Mouse (Mus musculus) olfactory bulb, adult 2 months (tissue): Measurements from ENCODE around the gene Trim65. TPM values are rescaled to one million over a fixed set of nuclear protein-coding genes. Genes with fewer than 3 reads are reported as not detected.

ENCODE experiments used
- H3K27ac ChIP-seq: fragments of 200-500 bp; 2 replicates; pipeline ENCODE4 v1.5.1; 2012; ENCODE audit warnings: low read depth, low read length; ENCODE audit not compliant: insufficient read depth
- H3K4me1 ChIP-seq: fragments of 200-500 bp; 2 replicates; pipeline ENCODE4 v1.6.1; 2012; ENCODE audit warnings: low read length; ENCODE audit not compliant: control insufficient read depth, insufficient read depth
- H3K4me3 ChIP-seq: fragments of 200-500 bp; 2 replicates; pipeline ENCODE4 v1.5.1; 2012; ENCODE audit warnings: mild to moderate bottlenecking, low read depth, low read length, moderate library complexity; ENCODE audit not compliant: insufficient read depth
- CTCF ChIP-seq: fragments of 200-500 bp; IDR thresholded peaks from 2 replicates; pipeline ENCODE4 v1.5.1; 2012; ENCODE audit warnings: low read depth, mild to moderate bottlenecking, low read length, moderate library complexity; ENCODE audit not compliant: insufficient read depth
- POLR2A ChIP-seq: fragments of 200-500 bp; IDR thresholded peaks from 2 replicates; pipeline ENCODE4 v1.6.1; 2012; ENCODE audit warnings: mild to moderate bottlenecking, low read depth, low read length, moderate library complexity; ENCODE audit not compliant: insufficient read depth
- WGBS: fragments of 180-500 bp; shearing (Covaris S2); methylation state at CpG from one replicate; pipeline ENCODE4 v1.1.7; 2018; 5-methylcytosine and 5-hydroxymethylcytosine counted together
- polyA plus RNA-seq: library from polyadenylated mRNA; stranded (reverse); fragments of >200 nt; gene quantifications from 2 replicates; pipeline ENCODE4 v1.2.4, GENCODE M21; 2012; ENCODE audit warnings: low replicate concordance; ENCODE audit not compliant: missing spikeins, insufficient read depth, insufficient read length

Gene Trim65
- polyA plus RNA-seq, 1 experiment, result not detected

- no peak overlapping the region for H3K27ac ChIP-seq
- WGBS, result 6% methylated on average over 6 of the region's 6 CpGs
- peak overlapping the region; percentile 78 for H3K4me3 ChIP-seq
- H3K4me1 ChIP-seq, result peaks cover 12% of the 10 kb centered on the region
- no peak for TF ChIP-seq CTCF
- no peak for TF ChIP-seq POLR2A
Measured at GRCm38 (mm10) chr11:116167232-116167631, 36.3 kb upstream of the Trim65 start.

DNA sequence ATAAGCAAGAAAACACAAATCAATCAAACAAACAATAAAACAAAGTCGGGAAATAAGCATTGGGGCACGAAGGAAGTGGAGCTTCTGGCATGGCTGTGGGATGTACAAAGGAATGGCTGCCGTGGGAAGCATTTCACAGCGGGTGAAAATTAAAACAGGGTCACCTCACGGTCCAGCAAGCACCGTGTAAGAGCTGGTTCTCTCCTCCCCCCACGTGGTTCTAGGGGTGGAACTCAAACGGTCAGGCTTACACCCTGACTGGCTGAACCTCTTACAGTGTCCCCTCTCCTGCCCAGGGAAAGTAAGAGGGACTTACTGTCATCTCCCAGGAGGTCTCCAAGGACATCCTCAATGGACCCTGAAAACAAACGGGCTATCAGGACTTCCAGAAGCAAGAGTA, 32.1 kb upstream of the Trim65 start:
- WGBS, result 31% methylated on average over 9 of the region's 9 CpGs

DNA sequence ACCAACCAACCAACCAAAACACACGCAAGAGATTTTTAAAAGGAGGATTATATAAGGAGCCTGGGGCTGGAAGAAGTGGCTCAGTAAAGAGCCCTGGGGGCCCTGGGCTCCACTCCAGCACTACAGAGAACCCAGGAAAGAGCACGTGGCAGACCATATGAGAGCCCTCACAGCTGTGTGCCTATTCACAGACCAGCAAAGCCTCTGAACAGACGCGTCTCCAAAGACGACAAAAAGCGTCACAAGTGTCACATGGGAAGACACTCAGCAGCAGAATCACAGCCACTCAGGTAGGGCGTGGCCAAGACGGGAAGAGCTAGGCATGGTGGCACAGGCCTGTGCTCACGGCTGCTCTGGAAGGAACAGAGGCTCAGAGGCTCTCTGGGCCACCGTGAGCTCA, 31.2 kb upstream of the Trim65 start:
- no peak overlapping the region for H3K4me3 ChIP-seq
- no peak for TF ChIP-seq POLR2A
- TF ChIP-seq CTCF, result no peak
- peak overlapping the region; percentile 27; the same call in 1 of the 2 replicates for H3K27ac ChIP-seq
- WGBS, result 52% methylated on average over 10 of the region's 10 CpGs
- peaks cover 22% of the 10 kb centered on the region for H3K4me1 ChIP-seq

More for the DNA sequence above, 32.1 kb upstream of the Trim65 start:
- no peak overlapping the region for H3K27ac ChIP-seq
- H3K4me1 ChIP-seq, result peaks cover 22% of the 10 kb centered on the region
- H3K4me3 ChIP-seq, result no peak overlapping the region
- TF ChIP-seq POLR2A (no peak), CTCF (no peak)

GRCm38 (mm10) chr11:116161312-116161711, 30.4 kb upstream of the Trim65 start:
- 79% methylated on average over 12 of the region's 12 CpGs for WGBS
- Histone ChIP-seq H3K4me3 (no peak overlapping the region), H3K27ac (peak overlapping the region; percentile 47), H3K4me1 (peaks cover 22% of the 10 kb centered on the region)
- TF ChIP-seq CTCF (no peak), POLR2A (no peak)

- TF ChIP-seq CTCF, result no peak
- TF ChIP-seq POLR2A, result no peak
- 94% methylated on average over 2 of the region's 2 CpGs for WGBS
- Histone ChIP-seq H3K27ac (no peak overlapping the region), H3K4me1 (peaks cover 9% of the 10 kb centered on the region), H3K4me3 (no peak overlapping the region)
Measured at GRCm38 (mm10) chr11:116150960-116151359, 20.0 kb upstream of the Trim65 start.

- Histone ChIP-seq H3K4me3 (no peak overlapping the region), H3K27ac (no peak overlapping the region)
- TF ChIP-seq CTCF (no peak), POLR2A (no peak)
Measured at GRCm38 (mm10) chr11:116149341-116149740, 18.4 kb upstream of the Trim65 start.

DNA sequence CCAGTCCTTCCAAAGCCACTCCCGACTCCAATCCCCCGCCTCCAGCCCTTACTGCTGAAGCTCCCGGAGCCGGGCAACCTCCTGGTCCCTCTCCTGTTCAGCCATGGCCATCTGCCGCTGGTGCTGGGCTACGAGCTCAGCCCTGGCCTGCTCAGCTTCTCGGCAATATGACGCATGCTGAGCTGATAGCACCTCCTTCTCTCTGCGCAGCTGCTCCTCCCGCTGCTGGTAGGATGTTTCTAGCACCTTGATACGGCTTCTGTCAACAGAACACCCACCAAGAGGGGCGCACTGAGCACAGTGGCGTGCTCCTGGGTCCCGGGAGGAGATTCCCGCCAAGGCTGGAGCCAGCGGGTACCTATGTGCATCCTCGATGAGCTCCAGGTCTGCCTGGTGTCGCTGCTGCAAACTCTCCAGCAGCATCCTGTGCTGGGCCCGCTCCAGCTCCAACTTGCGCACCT, 17.9 kb upstream of the Trim65 start:
- TF ChIP-seq CTCF, result no peak
- no peak for TF ChIP-seq POLR2A
- no peak overlapping the region for H3K4me3 ChIP-seq
- peaks cover 17% of the 10 kb centered on the region for H3K4me1 ChIP-seq
- no peak overlapping the region for H3K27ac ChIP-seq
- 72% methylated on average over 20 of the region's 20 CpGs for WGBS

More at GRCm38 (mm10) chr11:116149341-116149740, 18.4 kb upstream of the Trim65 start:
- 85% methylated on average over 6 of the region's 6 CpGs for WGBS
- H3K4me1 ChIP-seq, result peaks cover 17% of the 10 kb centered on the region

DNA sequence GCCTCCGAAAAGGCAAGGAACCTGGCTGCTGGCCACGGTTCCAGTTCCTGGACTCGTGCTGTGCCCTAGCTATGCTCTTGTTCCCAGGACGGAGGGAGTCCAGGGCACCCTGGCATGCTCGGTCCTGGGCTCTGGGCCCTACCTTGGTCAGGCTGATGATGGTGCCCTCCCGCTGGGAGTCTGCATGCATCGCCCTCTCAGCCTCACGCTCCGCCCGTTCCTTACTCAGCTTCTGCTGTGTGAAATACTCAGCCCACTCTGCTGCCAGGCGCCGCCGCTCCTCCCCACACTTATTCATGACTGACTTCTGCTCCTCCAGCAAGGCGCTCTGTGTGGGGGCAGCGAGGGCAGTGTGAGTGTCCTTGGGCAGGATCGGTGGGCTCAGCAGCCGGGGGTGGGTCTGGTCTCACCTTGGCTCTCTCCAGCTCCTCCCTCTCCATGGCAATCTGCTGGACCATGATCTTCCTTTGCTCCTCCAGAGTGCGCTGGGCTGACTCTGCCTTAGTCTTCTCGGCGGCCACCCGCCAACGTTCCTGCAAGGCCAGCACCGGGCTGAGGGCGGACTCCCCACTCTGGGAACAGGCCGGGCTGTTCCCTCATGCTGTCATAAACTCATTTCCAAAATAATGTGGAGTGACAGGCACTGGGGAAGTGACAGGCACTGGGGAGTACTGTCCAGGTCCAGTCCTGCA, 15.5 kb upstream of the Trim65 start:
- no peak for TF ChIP-seq CTCF
- WGBS, result 29% methylated on average over 25 of the region's 25 CpGs
- Histone ChIP-seq H3K4me3 (no peak overlapping the region), H3K4me1 (peaks cover 17% of the 10 kb centered on the region), H3K27ac (peak overlapping the region; percentile 36; the same call in 1 of the 2 replicates)

- no peak overlapping the region for H3K27ac ChIP-seq
- TF ChIP-seq POLR2A, result no peak
- TF ChIP-seq CTCF, result no peak
- no peak overlapping the region for H3K4me3 ChIP-seq
- H3K4me1 ChIP-seq, result peaks cover 17% of the 10 kb centered on the region
- 45% methylated on average over 18 of the region's 18 CpGs for WGBS
Measured at GRCm38 (mm10) chr11:116145481-116146293, 14.8 kb upstream of the Trim65 start.
